Mouse (Mus musculus): ENCODE measurements at regions not wholly inside any gene's neighbourhood (a gene's known extent, or its start where the extent isn't known, plus 50 kb on each side); places are given as distances from the start of the nearest gene placed in this dataset.

DNA sequence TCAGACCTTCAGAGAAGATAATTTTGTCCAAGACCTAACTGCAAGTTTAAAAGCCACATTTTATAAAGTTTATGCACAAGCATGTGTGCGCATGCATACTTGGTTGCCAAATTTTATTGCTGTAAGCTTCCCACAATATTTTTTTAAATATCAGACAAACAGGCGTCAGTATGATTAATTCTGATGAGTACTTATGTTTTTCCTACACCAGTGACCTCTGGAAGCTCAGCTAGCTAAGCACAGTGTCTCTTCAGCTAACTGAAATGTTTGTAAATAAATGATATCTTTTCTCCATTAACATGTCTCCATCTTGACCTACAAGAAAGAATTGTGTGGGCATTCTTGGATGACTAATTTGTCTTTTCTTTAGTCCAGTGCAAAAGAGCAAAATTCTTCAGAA is 168.6 kb upstream of the Ahr start:
- TF ChIP-seq CTCF (IDR thresholded peaks at IDR 0.05; ENCODE audit: low read depth): no peak
- TF ChIP-seq EP300 (IDR thresholded peaks at IDR 0.05; ENCODE audit: low read depth): no peak

Data from heart, postnatal 0 days (tissue).